Mouse (Mus musculus) brain, embryonic 14.5 days (tissue): ENCODE measurements around the gene Teddm2. TPM values are rescaled to one million over a fixed set of nuclear protein-coding genes. Genes with fewer than 3 reads are reported as not detected.
"Not testable (repeated sequence)": the region's sequence is repeated elsewhere in the genome, so short reads cannot be mapped to it uniquely, and the experiment has no call there.

ENCODE experiments used
- DNase-seq: peaks from one replicate; pipeline ENCODE4 v3.0.0-alpha.2; 2011; ENCODE audit warnings: low read depth
- CTCF ChIP-seq: fragments of 200-500 bp; IDR thresholded peaks from 2 replicates; pipeline ENCODE4 v1.5.1; 2012; ENCODE audit warnings: inconsistent platforms, mild to moderate bottlenecking, moderate library complexity, borderline replicate concordance; ENCODE audit not compliant: insufficient read depth, insufficient read length; ENCODE audit errors: extremely low read depth
- POLR2A ChIP-seq: fragments of 200-500 bp; IDR thresholded peaks from 2 replicates; pipeline ENCODE4 v1.6.1; 2012; ENCODE audit warnings: mild to moderate bottlenecking, inconsistent platforms, borderline replicate concordance; ENCODE audit not compliant: poor library complexity, insufficient read depth, insufficient read length, severe bottlenecking; ENCODE audit errors: extremely low read depth
- polyA plus RNA-seq: library from polyadenylated mRNA; depleted of rRNA; stranded (reverse); fragments of >200 nt; gene quantifications from 2 replicates; pipeline ENCODE4 v1.2.3, GENCODE M21; 2012

Teddm2 gene
- polyA plus RNA-seq, 1 experiment, result 0.90 TPM

DNA sequence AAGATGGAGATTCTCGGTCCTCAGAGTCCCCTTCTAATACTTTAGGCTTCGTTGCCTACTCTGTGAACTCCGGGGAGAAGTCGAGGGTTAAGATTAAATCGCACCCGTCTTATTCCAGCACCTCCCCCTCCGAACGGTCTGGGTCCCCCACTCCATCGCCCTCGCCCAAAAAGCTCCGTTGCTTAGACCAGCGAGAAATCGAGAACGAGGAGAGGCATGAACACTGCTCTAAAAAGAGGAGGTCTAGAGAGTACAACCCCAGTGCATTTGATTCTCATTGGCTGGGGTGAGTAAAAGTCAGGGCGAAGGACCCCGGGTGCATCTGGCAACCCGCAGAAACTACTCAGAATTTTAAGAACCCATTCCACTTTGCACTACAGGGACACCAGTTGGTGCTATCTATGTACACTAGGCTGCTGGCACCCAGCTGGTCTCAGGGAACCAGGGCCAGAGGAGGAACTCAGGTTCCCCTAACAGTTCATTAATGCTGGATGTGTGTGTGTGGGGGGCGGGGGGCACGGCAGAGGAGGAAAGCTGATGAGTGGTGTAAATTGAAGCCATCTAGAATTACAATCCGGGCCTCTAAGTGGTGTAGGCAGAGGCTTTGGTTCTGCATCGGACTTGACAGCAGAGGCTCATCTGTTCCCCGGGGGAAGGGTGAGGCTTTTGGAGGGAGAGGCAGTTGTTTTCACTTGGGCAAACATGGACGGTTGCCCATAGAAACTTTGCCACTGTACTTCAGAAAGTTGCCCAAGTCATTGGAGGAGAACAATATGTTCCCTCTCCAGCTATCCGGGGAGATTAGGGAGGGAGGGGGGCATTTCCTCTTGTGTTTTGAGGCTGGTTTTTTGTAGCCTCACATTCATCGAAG lies 1.1 kb upstream of the Teddm2 start:
- no peak for TF ChIP-seq POLR2A
- no peak for TF ChIP-seq CTCF
- peak; percentile 72 for DNase-seq

GRCm38 (mm10) chr1:153900381-153900780 lies 353 bp upstream of the Teddm2 start:
- DNase-seq, result no peak
- TF ChIP-seq POLR2A, result no peak

- no peak for TF ChIP-seq CTCF
- TF ChIP-seq POLR2A, result no peak; the same call in 1 of the 2 replicates
- DNase-seq, result no peak
These were observed 868 bp downstream of the Teddm2 start for GRCm38 (mm10) chr1:153898989-153899730.

- DNase-seq, result no peak
- TF ChIP-seq POLR2A, result no peak
- no peak for TF ChIP-seq CTCF
These were observed 2.8 kb downstream of the Teddm2 start for GRCm38 (mm10) chr1:153897196-153897595.

- DNase-seq, result peak; percentile 92
- TF ChIP-seq POLR2A (no peak), CTCF (peak; percentile 88; the same call in 1 of the 2 replicates)
These were observed 5.0 kb downstream of the Teddm2 start for GRCm38 (mm10) chr1:153894979-153895378.

DNA sequence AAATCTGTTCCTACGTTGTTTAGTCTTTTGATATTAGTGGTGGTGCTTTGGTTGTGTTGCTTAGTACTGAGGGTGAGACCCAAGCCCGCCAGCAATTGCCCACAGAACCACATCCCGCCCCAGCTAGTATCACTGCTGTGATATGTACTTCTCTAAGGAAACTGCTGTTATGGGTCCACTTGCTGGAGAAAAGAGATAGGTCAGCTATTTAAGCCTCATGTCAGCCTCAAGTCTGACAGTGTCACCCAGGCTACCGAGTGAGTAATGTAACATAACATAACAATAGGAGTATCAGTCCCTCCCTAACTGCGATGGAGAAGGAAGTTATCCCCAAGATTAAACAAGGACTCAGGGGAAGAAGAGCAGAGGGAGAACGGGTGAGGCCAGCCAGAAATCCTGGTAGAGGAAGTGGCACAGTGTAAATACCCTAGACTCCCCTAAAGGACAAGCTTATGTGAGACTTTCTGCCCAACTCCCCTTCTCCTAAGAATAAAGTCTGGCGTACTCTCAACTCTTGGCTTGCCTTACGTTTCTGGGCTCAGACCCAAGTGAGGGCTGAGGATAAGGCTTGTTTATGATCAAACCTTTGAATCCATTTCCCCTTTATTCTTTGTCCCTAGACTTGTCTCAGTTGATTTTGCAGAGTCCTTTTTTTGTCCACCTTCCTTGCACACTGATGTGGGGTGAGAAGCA lies 5.7 kb downstream of the Teddm2 start:
- TF ChIP-seq POLR2A (no peak), CTCF (no peak)
- peak; percentile 54 for DNase-seq

GRCm38 (mm10) chr1:153893746-153894145 lies 6.3 kb downstream of the Teddm2 start:
- no peak for TF ChIP-seq POLR2A
- no peak for TF ChIP-seq CTCF
- DNase-seq, result no peak

- DNase-seq, result no peak
- TF ChIP-seq POLR2A (no peak), CTCF (no peak)
These were observed 8.6 kb downstream of the Teddm2 start, which contains the start of gene Teddm1a for GRCm38 (mm10) chr1:153891442-153891841. Teddm1a (plus strand) TSS chr1:153891742.

DNA sequence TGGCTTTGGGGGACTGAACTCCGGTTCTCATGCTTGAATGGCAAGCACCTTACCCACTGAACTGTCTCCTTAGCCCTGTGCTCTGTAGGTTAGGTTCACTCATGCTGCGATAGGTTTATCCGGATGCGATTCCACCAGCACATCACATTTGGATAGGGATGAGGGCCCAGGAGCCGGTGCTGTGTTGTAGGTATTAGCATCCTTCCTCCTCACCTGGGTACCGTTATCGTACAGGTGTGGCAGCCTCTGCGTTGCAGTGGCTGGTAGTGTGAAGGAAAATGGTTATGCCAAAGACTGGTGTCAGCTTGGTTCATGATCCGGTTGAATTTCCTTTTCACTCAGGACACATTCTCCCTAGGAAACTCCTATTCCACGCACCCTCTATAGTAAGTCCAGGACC lies 9.9 kb downstream of the Teddm2 start:
- TF ChIP-seq CTCF, result no peak
- TF ChIP-seq POLR2A, result no peak
- DNase-seq, result no peak

DNA sequence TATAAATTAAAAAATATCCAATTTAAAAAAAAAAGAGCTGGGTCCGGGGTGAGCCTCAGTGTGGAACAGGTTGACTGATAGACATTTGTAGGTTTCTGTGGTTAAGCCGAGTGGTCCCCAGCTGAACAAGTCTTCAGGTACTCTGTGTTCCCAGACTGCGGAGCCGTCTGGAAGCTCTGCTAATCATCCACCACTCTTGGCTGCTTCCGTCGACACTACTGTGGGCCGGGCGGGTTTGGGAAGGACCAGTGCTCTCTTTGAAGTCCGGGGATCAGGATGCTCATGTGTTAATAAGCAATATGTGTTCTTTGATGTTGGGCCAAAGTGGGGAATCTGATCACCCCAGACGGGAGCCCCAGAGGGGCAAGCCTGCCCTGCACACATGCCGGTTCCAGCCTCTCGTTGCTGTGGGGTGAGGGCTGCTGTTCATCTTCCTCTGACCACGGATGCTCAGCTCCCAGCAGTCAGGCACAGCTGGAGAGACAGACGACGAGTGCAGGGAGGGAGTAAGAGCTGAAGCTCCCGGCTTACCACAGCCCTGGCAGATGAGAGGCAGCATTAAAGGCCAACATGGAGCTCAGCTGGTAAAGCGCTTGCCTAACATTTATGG lies 13.9 kb downstream of the Teddm2 start:
- peak; percentile 55 for DNase-seq
- TF ChIP-seq POLR2A, result no peak
- TF ChIP-seq CTCF, result no peak

DNA sequence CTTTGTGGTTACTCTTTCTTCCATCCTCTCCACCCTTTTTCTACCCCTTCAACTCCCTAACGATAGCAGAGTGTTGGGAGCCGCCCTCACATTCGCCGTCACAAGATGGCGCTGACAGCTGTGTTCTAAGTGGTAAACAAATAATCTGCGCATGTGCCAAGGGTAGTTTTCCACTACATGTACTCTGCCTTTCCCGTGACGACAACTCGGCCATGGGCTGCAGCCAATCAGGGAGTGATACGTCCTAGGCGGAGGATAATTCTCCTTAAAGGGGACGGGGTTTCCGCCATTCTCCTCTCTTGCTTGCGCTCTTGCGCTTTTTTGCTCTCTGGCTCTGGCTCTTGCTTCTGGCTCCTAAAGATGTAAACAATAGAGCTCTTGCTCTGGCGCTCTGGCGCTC lies 19.6 kb downstream of the Teddm2 start:
- not testable (repeated sequence) for DNase-seq
